Mouse (Mus musculus) embryonic facial prominence, embryonic 11.5 days (tissue): ENCODE measurements at regions not wholly inside any gene's neighbourhood (a gene's known extent, or its start where the extent isn't known, plus 50 kb on each side); places are given as distances from the start of the nearest gene placed in this dataset.

Experiments
- ATAC-seq: fragments of 200-750 bp; cut with Nextera tagmentation; replicated peaks from 2 replicates; pipeline ENCODE4 v1.8.0; 2017; ENCODE audit warnings: low read depth; ENCODE audit not compliant: insufficient number of reproducible peaks, low FRiP score, low TSS enrichment
- DNase-seq: peaks from one replicate; pipeline ENCODE4 v3.0.0-alpha.2; 2015; ENCODE audit warnings: low spot score
- H3K27ac ChIP-seq: fragments of 300-500 bp; sonication (generic); replicated peaks from 2 replicates; pipeline ENCODE4 v1.5.1; 2014; ENCODE audit warnings: mild to moderate bottlenecking, low read depth, low read length, control low read depth
- H3K27me3 ChIP-seq: fragments of 300-500 bp; sonication (generic); 2 replicates; pipeline ENCODE4 v1.6.1; 2014; ENCODE audit warnings: mild to moderate bottlenecking, low read length, moderate library complexity, mixed read lengths; ENCODE audit not compliant: control insufficient read depth, insufficient read depth
- H3K36me3 ChIP-seq: fragments of 300-500 bp; sonication (generic); replicated peaks from 2 replicates; pipeline ENCODE4 v1.6.1; 2014; ENCODE audit warnings: low read depth, mild to moderate bottlenecking, low read length, moderate library complexity, mixed read lengths; ENCODE audit not compliant: control insufficient read depth, insufficient read depth
- H3K4me1 ChIP-seq: fragments of 300-500 bp; sonication (generic); 2 replicates; pipeline ENCODE4 v1.6.1; 2014; ENCODE audit warnings: low read length, mixed read lengths; ENCODE audit not compliant: control insufficient read depth, insufficient read depth
- H3K4me2 ChIP-seq: fragments of 300-500 bp; sonication (generic); 2 replicates; pipeline ENCODE4 v1.6.1; 2014; ENCODE audit warnings: low read depth, mild to moderate bottlenecking, control low read depth, low read length, moderate library complexity
- H3K4me3 ChIP-seq: fragments of 300-500 bp; sonication (generic); 2 replicates; pipeline ENCODE4 v1.5.1; 2014; ENCODE audit warnings: low read depth, low read length, control low read depth
- H3K9ac ChIP-seq: fragments of 300-500 bp; sonication (generic); replicated peaks from 2 replicates; pipeline ENCODE4 v1.6.1; 2014; ENCODE audit warnings: mild to moderate bottlenecking, control low read depth, low read length
- H3K9me3 ChIP-seq: fragments of 300-500 bp; sonication (generic); replicated peaks from 2 replicates; pipeline ENCODE4 v1.6.1; 2016; ENCODE audit warnings: mild to moderate bottlenecking, low read length, inconsistent platforms, mixed read lengths; ENCODE audit not compliant: control insufficient read depth
- WGBS: fragments of 180-500 bp; shearing (Covaris S2); extraction: QIAGEN DNeasy Blood & Tissue Kit; methylation state at CpG from one replicate; pipeline ENCODE4 v1.1.7; 2014; 5-methylcytosine and 5-hydroxymethylcytosine counted together

DNA sequence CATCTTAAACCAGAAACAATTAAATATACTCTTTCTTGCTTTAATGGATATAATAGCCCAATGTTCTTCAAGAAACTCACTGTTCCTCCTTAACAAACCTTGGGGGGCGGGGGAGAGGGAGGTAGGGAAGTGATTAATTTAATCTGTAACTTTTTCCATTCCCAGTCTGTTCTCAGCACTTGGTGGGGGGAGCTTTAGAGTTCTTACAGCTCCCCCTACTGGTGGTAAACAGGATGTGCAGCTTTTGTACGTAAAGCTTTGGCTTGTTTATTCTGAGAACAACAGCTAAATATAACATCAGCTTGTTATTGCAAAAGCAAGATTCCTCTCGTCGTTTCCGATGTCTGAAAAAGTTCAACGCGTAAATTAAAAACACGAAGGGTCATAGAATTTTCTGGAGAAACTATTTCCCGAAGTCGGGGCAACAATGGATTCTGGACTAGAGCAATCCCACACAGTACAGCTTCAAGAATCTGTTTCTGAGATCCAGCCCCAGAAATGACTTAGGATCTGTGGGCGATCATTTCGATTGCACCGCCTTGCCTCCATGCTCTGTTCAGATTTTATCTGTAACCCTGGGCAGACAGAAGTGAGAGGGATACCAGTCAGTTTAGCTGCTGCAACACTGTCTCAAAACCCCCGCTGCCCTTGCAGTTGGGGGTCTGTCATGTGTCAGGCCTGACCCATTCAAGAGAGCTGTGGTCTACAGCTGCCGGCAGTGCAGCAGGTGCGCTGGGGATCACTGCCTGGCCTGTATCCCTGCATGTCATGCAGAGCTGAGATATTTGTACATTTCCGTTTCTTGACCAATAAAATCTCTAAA lies 183.1 kb upstream of the Ednrb start:
- ATAC-seq = peak; percentile 52; the same call in 1 of the 2 replicates

DNA sequence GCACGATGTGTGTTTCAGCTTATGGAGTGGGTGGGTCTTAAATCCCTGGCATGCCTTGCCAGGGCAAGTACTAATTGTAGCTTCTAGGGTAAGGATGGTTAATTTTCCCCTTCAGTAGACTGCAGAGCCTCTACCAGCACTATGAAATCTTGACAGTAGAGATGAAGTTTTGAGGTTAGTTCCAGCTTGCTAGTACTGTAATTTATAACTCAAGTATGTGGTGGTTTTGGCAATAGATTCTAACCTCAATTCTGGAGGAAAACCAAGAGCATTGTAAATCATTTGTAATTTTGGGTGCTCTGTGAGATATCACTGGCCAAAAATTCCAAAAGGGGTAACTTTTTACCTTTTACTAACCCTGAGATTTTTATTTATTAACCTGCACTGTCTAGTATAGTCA lies 164.3 kb upstream of the Ednrb start:
- Histone ChIP-seq H3K4me2 (no peak overlapping the region), H3K36me3 (no peaks in the 10 kb centered on the region), H3K4me3 (no peak overlapping the region), H3K9ac (no peak overlapping the region), H3K27ac (no peak overlapping the region), H3K9me3 (no peaks in the 10 kb centered on the region), H3K27me3 (no peaks in the 10 kb centered on the region), H3K4me1 (no peaks in the 10 kb centered on the region)
- no peak for DNase-seq
- ATAC-seq = no peak
- 100% methylated on average over 1 of the region's 1 CpGs for WGBS

More for the DNA sequence above, 183.1 kb upstream of the Ednrb start:
- Histone ChIP-seq H3K27me3 (no peaks in the 10 kb centered on the region), H3K9ac (no peak overlapping the region), H3K4me2 (no peak overlapping the region), H3K4me1 (no peaks in the 10 kb centered on the region), H3K27ac (no peak overlapping the region), H3K4me3 (no peak overlapping the region), H3K36me3 (no peaks in the 10 kb centered on the region), H3K9me3 (no peaks in the 10 kb centered on the region)
- DNase-seq = peak; percentile 86
- 27% methylated on average over 17 of the region's 17 CpGs for WGBS

DNA sequence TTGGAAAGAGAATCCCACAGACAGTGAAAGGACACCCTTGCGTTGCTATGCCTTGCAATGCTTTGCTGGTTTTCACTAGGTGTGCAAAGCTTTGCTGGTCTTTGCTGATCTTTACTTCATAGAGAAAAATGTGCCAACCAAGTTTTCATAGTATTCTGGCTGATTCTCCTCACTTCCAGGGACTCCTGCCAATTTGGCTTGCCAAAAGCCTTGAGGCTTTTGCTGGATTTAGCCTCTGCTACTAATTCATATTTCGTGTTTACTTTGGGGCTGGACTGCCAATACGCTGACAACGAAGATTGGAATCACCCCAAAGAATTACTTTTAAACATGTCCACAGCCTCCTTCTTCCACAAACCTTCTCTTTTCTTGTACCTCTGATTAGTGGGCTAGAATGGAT lies 162.2 kb upstream of the Ednrb start:
- 87% methylated on average over 4 of the region's 4 CpGs for WGBS
- H3K4me2 ChIP-seq = no peak overlapping the region

DNA sequence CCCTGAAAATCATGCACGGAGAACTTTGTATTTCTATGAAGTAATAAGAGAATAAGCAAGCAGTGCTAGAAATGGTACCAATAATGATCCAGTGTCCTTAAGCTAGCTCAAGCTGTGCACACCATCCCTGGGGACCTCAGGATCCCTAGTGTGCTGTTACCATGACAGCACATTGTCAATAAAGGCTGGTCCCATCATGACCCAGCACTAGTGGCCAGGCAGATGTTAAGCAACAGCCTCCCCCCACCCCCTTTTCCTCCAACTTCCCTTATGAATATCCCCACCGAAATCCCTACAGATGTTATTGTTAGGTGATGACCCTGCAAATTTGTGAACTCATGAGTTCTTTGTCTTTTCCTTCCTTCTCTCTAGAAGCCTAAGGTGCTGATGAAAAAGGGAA lies 160.9 kb upstream of the Ednrb start:
- H3K27me3 ChIP-seq = no peaks in the 10 kb centered on the region
- DNase-seq (no peak), ATAC-seq (no peak)
- H3K4me1 ChIP-seq = no peaks in the 10 kb centered on the region
- WGBS = 77% methylated on average over 2 of the region's 2 CpGs
- H3K4me3 ChIP-seq = no peak overlapping the region
- H3K27ac ChIP-seq = no peak overlapping the region
- no peak overlapping the region for H3K9ac ChIP-seq
- no peaks in the 10 kb centered on the region for H3K36me3 ChIP-seq
- H3K9me3 ChIP-seq = no peaks in the 10 kb centered on the region
- H3K4me2 ChIP-seq = no peak overlapping the region

More for the DNA sequence above, 162.2 kb upstream of the Ednrb start:
- no peaks in the 10 kb centered on the region for H3K27me3 ChIP-seq
- no peak overlapping the region for H3K9ac ChIP-seq
- H3K9me3 ChIP-seq = no peaks in the 10 kb centered on the region
- ATAC-seq (no peak), DNase-seq (no peak)
- H3K4me3 ChIP-seq = no peak overlapping the region
- no peaks in the 10 kb centered on the region for H3K4me1 ChIP-seq
- no peak overlapping the region for H3K27ac ChIP-seq
- H3K36me3 ChIP-seq = no peaks in the 10 kb centered on the region

DNA sequence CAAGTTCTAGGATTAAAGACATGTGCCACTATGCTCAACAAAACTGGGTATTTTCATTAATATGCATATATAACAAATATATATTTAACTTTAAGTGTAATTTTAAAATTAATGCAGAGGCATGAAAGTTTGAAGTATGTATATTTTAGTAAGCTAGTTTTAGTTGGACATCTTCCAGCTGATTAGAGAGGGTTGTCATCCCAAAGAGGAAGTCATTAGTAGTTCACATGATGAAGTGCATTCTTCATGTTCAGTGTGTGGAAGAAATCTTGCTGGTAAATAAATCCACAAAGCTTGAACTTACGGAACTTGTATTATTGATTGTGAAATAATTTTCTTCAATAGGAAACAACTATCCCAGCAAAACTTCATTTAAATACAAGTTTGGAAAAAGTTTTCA lies 158.2 kb upstream of the Ednrb start:
- H3K27me3 ChIP-seq = no peaks in the 10 kb centered on the region
- WGBS = 81% methylated on average over 1 of the region's 1 CpGs
- H3K9ac ChIP-seq = no peak overlapping the region
- H3K27ac ChIP-seq = no peak overlapping the region
- DNase-seq (no peak), ATAC-seq (no peak)
- H3K4me1 ChIP-seq = no peaks in the 10 kb centered on the region
- no peak overlapping the region for H3K4me2 ChIP-seq
- H3K4me3 ChIP-seq = no peak overlapping the region
- no peaks in the 10 kb centered on the region for H3K9me3 ChIP-seq
- H3K36me3 ChIP-seq = no peaks in the 10 kb centered on the region

DNA sequence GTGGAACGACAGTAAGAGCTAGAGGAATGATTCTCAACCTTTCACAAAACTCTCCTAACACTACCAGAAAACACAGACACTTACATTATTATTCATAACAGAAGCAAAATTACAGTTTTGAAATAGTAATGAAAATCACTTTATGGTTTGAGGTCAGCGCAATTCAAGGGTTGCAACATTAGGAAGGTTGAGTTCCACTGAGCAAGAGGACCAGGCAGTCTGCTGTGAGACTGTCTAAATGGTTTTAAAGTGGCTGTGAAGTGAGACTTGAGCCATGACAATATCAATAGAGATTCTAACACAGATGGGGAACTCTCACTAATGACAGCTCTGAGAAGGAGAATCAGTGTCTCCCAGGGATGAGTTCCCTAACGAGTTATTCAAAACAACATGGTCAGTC lies 146.2 kb upstream of the Ednrb start:
- no peaks in the 10 kb centered on the region for H3K27me3 ChIP-seq
- H3K9me3 ChIP-seq = no peaks in the 10 kb centered on the region
- no peak overlapping the region for H3K27ac ChIP-seq
- H3K9ac ChIP-seq = no peak overlapping the region
- ATAC-seq (no peak), DNase-seq (no peak)
- no peak overlapping the region for H3K4me2 ChIP-seq
- no peaks in the 10 kb centered on the region for H3K4me1 ChIP-seq
- 90% methylated on average over 3 of the region's 3 CpGs for WGBS
- H3K36me3 ChIP-seq = no peaks in the 10 kb centered on the region
- H3K4me3 ChIP-seq = no peak overlapping the region

DNA sequence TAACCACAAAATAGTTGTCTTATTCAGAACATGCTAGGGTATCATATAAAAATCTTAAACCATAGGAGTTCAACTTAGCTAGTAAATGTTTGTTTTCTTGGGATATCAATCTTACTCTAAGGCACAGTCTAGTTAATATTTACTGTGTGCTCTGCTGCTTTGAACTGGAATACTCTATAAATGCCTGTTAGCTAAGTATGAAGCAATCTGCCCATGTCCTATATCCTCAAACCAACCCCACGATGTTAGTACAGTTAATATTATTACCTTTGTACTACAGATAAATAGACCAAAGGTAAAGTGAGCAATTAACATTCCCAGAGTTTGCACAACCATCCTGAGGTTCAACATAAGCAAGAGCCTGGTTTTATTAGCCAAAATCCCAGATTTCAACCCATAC lies 145.7 kb upstream of the Ednrb start:
- no peak overlapping the region for H3K27ac ChIP-seq
- no peaks in the 10 kb centered on the region for H3K27me3 ChIP-seq
- DNase-seq = no peak
- H3K9ac ChIP-seq = no peak overlapping the region
- H3K4me2 ChIP-seq = no peak overlapping the region
- H3K4me3 ChIP-seq = no peak overlapping the region
- ATAC-seq = no peak
- H3K36me3 ChIP-seq = no peaks in the 10 kb centered on the region
- H3K9me3 ChIP-seq = no peaks in the 10 kb centered on the region
- no peaks in the 10 kb centered on the region for H3K4me1 ChIP-seq
- 97% methylated on average over 1 of the region's 1 CpGs for WGBS

DNA sequence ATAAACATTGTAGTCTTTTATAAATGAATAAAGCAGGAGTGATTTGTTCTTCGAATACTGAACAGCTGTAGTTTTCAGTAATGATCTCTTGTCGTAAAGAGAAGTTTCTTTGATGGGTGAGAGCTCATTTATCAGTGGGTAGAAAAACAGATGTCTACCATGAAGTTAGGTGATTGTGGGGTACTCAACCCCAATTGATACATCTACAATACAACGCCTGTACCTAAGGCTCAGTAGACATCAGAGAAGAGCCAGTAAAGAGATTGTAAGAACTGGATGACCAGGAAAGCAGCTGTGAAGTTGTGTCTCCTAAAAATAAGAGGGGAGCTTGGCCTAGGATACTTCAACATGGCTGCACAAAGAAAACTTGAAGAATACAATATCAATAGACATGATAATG lies 143.1 kb upstream of the Ednrb start:
- DNase-seq (no peak), ATAC-seq (no peak)
- Histone ChIP-seq H3K9ac (no peak overlapping the region), H3K27ac (no peak overlapping the region), H3K36me3 (no peaks in the 10 kb centered on the region), H3K4me2 (no peak overlapping the region), H3K4me1 (no peaks in the 10 kb centered on the region), H3K4me3 (no peak overlapping the region), H3K27me3 (no peaks in the 10 kb centered on the region), H3K9me3 (no peaks in the 10 kb centered on the region)
- WGBS = 83% methylated on average over 3 of the region's 3 CpGs
